Mouse (Mus musculus) CH12.LX (cell line): ENCODE data around the gene Mcts2. TPM values are rescaled to one million over a fixed set of nuclear protein-coding genes. Genes with fewer than 3 reads are reported as not detected.

ENCODE experiments used
- DNase-seq: peaks from one replicate; pipeline ENCODE4 v3.0.0-alpha.2; 2013; ENCODE audit errors: extremely low read depth
- H3K27ac ChIP-seq: 2 replicates; pipeline ENCODE4 v1.5.1; 2012; ENCODE audit warnings: low read depth, mild to moderate bottlenecking, control low read depth, moderate library complexity; ENCODE audit not compliant: insufficient read depth
- H3K27me3 ChIP-seq: replicated peaks from 2 replicates; pipeline ENCODE3; 2012; ENCODE audit warnings: inconsistent platforms
- H3K36me3 ChIP-seq, 2 experiments: replicated peaks in 1 of 2; 2 replicates each; pipeline versions ENCODE3 to v1.6.1; 2012; ENCODE audit warnings: inconsistent platforms in 1 of 2, low read length in 1 of 2, mild to moderate bottlenecking in 1 of 2, mixed read lengths in 1 of 2, moderate library complexity in 1 of 2; ENCODE audit not compliant: control insufficient read depth in 1 of 2, insufficient read depth in 1 of 2
- H3K4me1 ChIP-seq, 2 experiments: 2 replicates each; pipeline ENCODE4 v1.6.1; 2012; ENCODE audit warnings: inconsistent platforms in 1 of 2, moderate library complexity in 1 of 2; ENCODE audit not compliant: insufficient read depth in 2 of 2, control insufficient read depth in 1 of 2
- H3K4me2 ChIP-seq: 2 replicates; pipeline ENCODE4 v1.6.1; 2012; ENCODE audit warnings: low read depth, mild to moderate bottlenecking, control low read depth; ENCODE audit not compliant: poor library complexity, insufficient read depth, severe bottlenecking
- H3K4me3 ChIP-seq, 3 experiments: fragments of 150-350 bp in 1 of 3; sonication (generic) in 1 of 3; replicated peaks in 1 of 3; 2 replicates each; pipeline versions ENCODE3 to v1.5.1; 2011 to 2012; ENCODE audit warnings: low read depth in 2 of 3, low read length in 2 of 3, mild to moderate bottlenecking in 2 of 3, moderate library complexity in 2 of 3, control low read depth in 1 of 3, improper control_type of control experiment in 1 of 3, inconsistent platforms in 1 of 3, mixed read lengths in 1 of 3; ENCODE audit not compliant: poor library complexity in 1 of 3
- H3K79me2 ChIP-seq: replicated peaks from 2 replicates; pipeline ENCODE4 v1.6.1; 2012; ENCODE audit warnings: mild to moderate bottlenecking, moderate library complexity; ENCODE audit not compliant: control insufficient read depth, poor library complexity, insufficient read depth, severe bottlenecking; ENCODE audit errors: extremely low read depth
- H3K9ac ChIP-seq: 2 replicates; pipeline ENCODE4 v1.6.1; 2012; ENCODE audit warnings: low read depth, mild to moderate bottlenecking, control low read depth, moderate library complexity; ENCODE audit not compliant: insufficient read depth
- H3K9me3 ChIP-seq: replicated peaks from 2 replicates; pipeline ENCODE3; 2012; ENCODE audit warnings: low read length, inconsistent platforms, mixed read lengths
- BHLHE40 ChIP-seq: IDR thresholded peaks from 2 replicates; pipeline ENCODE4 v1.6.1; 2011; ENCODE audit warnings: mild to moderate bottlenecking, low read depth, low read length, improper control_type of control experiment
- CHD2 ChIP-seq: IDR thresholded peaks from 2 replicates; pipeline ENCODE4 v1.6.1; 2011; ENCODE audit warnings: low read length, improper control_type of control experiment
- CTCF ChIP-seq, 2 experiments: IDR thresholded peaks in 1 of 2; conservative IDR thresholded peaks in 1 of 2; 2 replicates each; pipeline ENCODE4 v1.5.1; 2011 to 2012; ENCODE audit warnings: low read depth in 2 of 2, low read length in 2 of 2, improper control_type of control experiment in 1 of 2, inconsistent platforms in 1 of 2, mild to moderate bottlenecking in 1 of 2, moderate library complexity in 1 of 2
- E2F4 ChIP-seq: IDR thresholded peaks from 2 replicates; pipeline ENCODE4 v1.6.1; 2011; ENCODE audit warnings: low read depth, low read length, improper control_type of control experiment; ENCODE audit not compliant: insufficient replicate concordance
- ETS1 ChIP-seq: conservative IDR thresholded peaks from 2 replicates; pipeline ENCODE4 v1.6.1; 2012; ENCODE audit warnings: low read depth, mild to moderate bottlenecking, inconsistent platforms, low read length, improper control_type of control experiment, moderate library complexity
- HCFC1 ChIP-seq: IDR thresholded peaks from 2 replicates; pipeline ENCODE4 v1.6.1; 2012; ENCODE audit warnings: low read depth, mild to moderate bottlenecking, inconsistent platforms, low read length, improper control_type of control experiment
- IRF4 ChIP-seq: IDR thresholded peaks from 2 replicates; pipeline ENCODE4 v1.6.1; 2014; ENCODE audit warnings: low read depth, mild to moderate bottlenecking, inconsistent platforms, low read length, improper control_type of control experiment
- JUN ChIP-seq: IDR thresholded peaks from 2 replicates; pipeline ENCODE4 v1.6.1; 2011; ENCODE audit warnings: low read depth, mild to moderate bottlenecking, low read length, improper control_type of control experiment, moderate library complexity; ENCODE audit not compliant: insufficient read depth
- JUND ChIP-seq: conservative IDR thresholded peaks from 2 replicates; pipeline ENCODE4 v1.6.1; 2011; ENCODE audit warnings: low read depth, low read length, improper control_type of control experiment
- MAFK ChIP-seq: IDR thresholded peaks from 2 replicates; pipeline ENCODE4 v1.6.1; 2011; ENCODE audit warnings: low read length, improper control_type of control experiment; ENCODE audit not compliant: insufficient replicate concordance
- MAZ ChIP-seq: IDR thresholded peaks from 2 replicates; pipeline ENCODE4 v1.6.1; 2012; ENCODE audit warnings: low read depth, mild to moderate bottlenecking, inconsistent platforms, low read length, improper control_type of control experiment, moderate library complexity
- MXI1 ChIP-seq: IDR thresholded peaks from 2 replicates; pipeline ENCODE4 v1.6.1; 2011; ENCODE audit warnings: mild to moderate bottlenecking, low read depth, low read length, improper control_type of control experiment
- MYC ChIP-seq: IDR thresholded peaks from 2 replicates; pipeline ENCODE4 v1.6.1; 2011; ENCODE audit warnings: low read depth, mild to moderate bottlenecking, improper control_type of control experiment, low read length
- NELFE ChIP-seq: IDR thresholded peaks from 2 replicates; pipeline ENCODE4 v1.6.1; 2011; ENCODE audit warnings: low read depth, low read length, improper control_type of control experiment
- PAX5 ChIP-seq: IDR thresholded peaks from 2 replicates; pipeline ENCODE4 v1.6.1; 2012; ENCODE audit warnings: low read length, inconsistent platforms, mixed read lengths
- POLR2A ChIP-seq: IDR thresholded peaks from 2 replicates; pipeline ENCODE4 v1.6.1; 2011; ENCODE audit warnings: low read depth, mild to moderate bottlenecking, improper control_type of control experiment, low read length
- POLR2AphosphoS2 ChIP-seq: IDR thresholded peaks from 2 replicates; pipeline ENCODE4 v1.6.1; 2011; ENCODE audit warnings: low read depth, low read length, improper control_type of control experiment
- RCOR1 ChIP-seq: conservative IDR thresholded peaks from 2 replicates; pipeline ENCODE4 v1.6.1; 2012; ENCODE audit warnings: low read depth, mild to moderate bottlenecking, inconsistent platforms, low read length, improper control_type of control experiment
- TBP ChIP-seq: conservative IDR thresholded peaks from 2 replicates; pipeline ENCODE4 v1.6.1; 2011; ENCODE audit warnings: low read depth, low read length, improper control_type of control experiment
- TCF12 ChIP-seq: IDR thresholded peaks from 2 replicates; pipeline ENCODE4 v1.6.1; 2014; ENCODE audit warnings: low read depth, mild to moderate bottlenecking, inconsistent platforms, low read length, improper control_type of control experiment
- USF2 ChIP-seq: conservative IDR thresholded peaks from 2 replicates; pipeline ENCODE4 v1.6.1; 2011; ENCODE audit warnings: low read depth, low read length, improper control_type of control experiment
- ZC3H11A ChIP-seq: IDR thresholded peaks from 2 replicates; pipeline ENCODE4 v1.6.1; 2012; ENCODE audit warnings: low read depth, mild to moderate bottlenecking, inconsistent platforms, low read length, improper control_type of control experiment
- ZKSCAN1 ChIP-seq: IDR thresholded peaks from 2 replicates; pipeline ENCODE4 v1.6.1; 2012; ENCODE audit warnings: low read depth, inconsistent platforms, low read length, improper control_type of control experiment, borderline replicate concordance
- ZMIZ1 ChIP-seq: IDR thresholded peaks from 2 replicates; pipeline ENCODE4 v1.6.1; 2012; ENCODE audit warnings: low read depth, mild to moderate bottlenecking, inconsistent platforms, low read length, improper control_type of control experiment
- dilution Hi-C: fragments of 300-500 bp; cut with MboI; formaldehyde crosslinking; loops from 2 replicates; pipeline ENCODE4 v1.14.3; 2020; ENCODE audit warnings: low sequenced_read_pairs; ENCODE audit not compliant: extremely low pct_unique_long_range_greater_than_20kb, extremely low pct_ligation_motif_present
- in situ Hi-C: fragments of 300-500 bp; cut with MboI; formaldehyde crosslinking; loops from 3 replicates; pipeline ENCODE4 v1.14.3; 2019; ENCODE audit warnings: low sequenced_read_pairs, low pct_ligation_motif_present, low pct_unique_long_range_greater_than_20kb, mixed read lengths
- polyA plus RNA-seq: library from polyadenylated mRNA; unstranded; fragments of >175 nt; gene quantifications from 2 replicates; pipeline ENCODE4 v1.2.1, GENCODE M21; 2012; ENCODE audit warnings: low read depth; ENCODE audit not compliant: insufficient read length
- total RNA-seq, 2 experiments: library from RNA; depleted of rRNA; stranded (reverse); fragments of 300-350 nt in 1 of 2; fragments of >200 nt in 1 of 2; gene quantifications; 2 replicates each; pipeline ENCODE4 v1.2.3; 2012 to 2014

Mcts2 gene
- total and polyA plus RNA-seq, 3 experiments: 1.5 to 3.3 (median 3.2) TPM

- Histone ChIP-seq H3K79me2 (no peaks in the 10 kb centered on the region), H3K9ac (no peak overlapping the region), H3K4me3 (no peak overlapping the region), H3K27me3 (no peaks in the 10 kb centered on the region), H3K36me3 (peaks cover 83 to 97% of the 10 kb centered on the region in 2 experiments), H3K9me3 (peaks cover 7% of the 10 kb centered on the region), H3K4me1 (peaks cover 0 to 14% of the 10 kb centered on the region in 2 experiments; a peak in 2 of 4 replicates), H3K4me2 (no peak overlapping the region), H3K27ac (no peak overlapping the region)
- dilution Hi-C loops: no loop called here
- TF ChIP-seq JUN (no peak), NELFE (no peak), ZC3H11A (no peak), TCF12 (no peak), JUND (no peak), ZKSCAN1 (no peak), MAZ (no peak)
- no peak for DNase-seq
- in situ Hi-C loops: loop anchor here (5.0 kb wide), 2 partner anchors 33 to 128 kb away; partner anchors contain the start of genes Bcl2l1 and Id1
These were observed 17.4 kb downstream of the Mcts2 start for GRCm38 (mm10) chr2:152704256-152704605.

- DNase-seq: no peak
- dilution Hi-C loops: no loop called here
- H3K4me2 ChIP-seq: no peak overlapping the region
- H3K4me1 ChIP-seq: peaks cover 0 to 8% of the 10 kb centered on the region in 2 experiments; a peak in 2 of 4 replicates
- H3K9ac ChIP-seq: no peak overlapping the region
- H3K27me3 ChIP-seq: no peaks in the 10 kb centered on the region
- H3K9me3 ChIP-seq: peaks cover 7% of the 10 kb centered on the region
- H3K36me3 ChIP-seq: peaks cover 76 to 96% of the 10 kb centered on the region in 2 experiments
- H3K27ac ChIP-seq: no peak overlapping the region
- in situ Hi-C loops: loop anchor here (5.0 kb wide), 2 partner anchors 32 to 127 kb away; partner anchors contain the start of genes Bcl2l1 and Id1
- no peak overlapping the region for H3K4me3 ChIP-seq
- TF ChIP-seq JUN: no peak
- no peak for TF ChIP-seq JUND
- TF ChIP-seq BHLHE40: no peak
- no peak for TF ChIP-seq ETS1
- TF ChIP-seq USF2: no peak
- no peak for TF ChIP-seq CTCF (conservative IDR thresholded peaks at IDR 0.05 in 1 of 2, IDR thresholded peaks at IDR 0.05 in 1 of 2; ENCODE audit: low read depth in 2 of 2, low read length in 2 of 2)
- no peaks in the 10 kb centered on the region for H3K79me2 ChIP-seq
These were observed 18.1 kb downstream of the Mcts2 start for GRCm38 (mm10) chr2:152704811-152705370.

- dilution Hi-C loops: no loop called here
These were observed 19.2 kb downstream of the Mcts2 start for GRCm38 (mm10) chr2:152705993-152706571.

More at GRCm38 (mm10) chr2:152705993-152706571, 19.2 kb downstream of the Mcts2 start:
- DNase-seq: no peak
- Histone ChIP-seq H3K27ac (no peak overlapping the region), H3K9ac (no peak overlapping the region), H3K4me1 (no peaks in the 10 kb centered on the region), H3K4me2 (no peak overlapping the region), H3K4me3 (no peak overlapping the region), H3K9me3 (peaks cover under 1% of the 10 kb centered on the region), H3K36me3 (peaks cover 64 to 90% of the 10 kb centered on the region in 2 experiments), H3K27me3 (no peaks in the 10 kb centered on the region), H3K79me2 (no peaks in the 10 kb centered on the region)
- TF ChIP-seq PAX5 (no peak), JUN (no peak), HCFC1 (no peak), ZMIZ1 (no peak), TBP (no peak), MYC (no peak), POLR2A (no peak), NELFE (no peak), ETS1 (no peak), BHLHE40 (no peak), CHD2 (no peak), POLR2AphosphoS2 (no peak), MXI1 (no peak), IRF4 (no peak), MAFK (no peak), E2F4 (no peak), RCOR1 (no peak), JUND (no peak), CTCF (conservative IDR thresholded peaks at IDR 0.05 in 1 of 2, IDR thresholded peaks at IDR 0.05 in 1 of 2; ENCODE audit: low read depth in 2 of 2, low read length in 2 of 2) (no peak)
- in situ Hi-C loops: no loop called here
